Mouse (Mus musculus) heart, embryonic 14.5 days (tissue): ENCODE measurements around the gene Dmrt1. TPM values are rescaled to one million over a fixed set of nuclear protein-coding genes. Genes with fewer than 3 reads are reported as not detected.
A peak's percentile ranks its signal among the peaks of the same experiment; 100 is the strongest.

ENCODE experiments used
- ATAC-seq: fragments of 200-750 bp; cut with Nextera tagmentation; 2 replicates; pipeline ENCODE4 v1.8.0; 2017; ENCODE audit warnings: low read depth, moderate TSS enrichment; ENCODE audit not compliant: insufficient number of reproducible peaks, insufficient read depth, low FRiP score
- H3K27ac ChIP-seq, 2 experiments: fragments of 200-500 bp in 1 of 2; fragments of 300-500 bp in 1 of 2; sonication (generic) in 1 of 2; replicated peaks in 1 of 2; 2 replicates each; pipeline ENCODE4 v1.5.1; 2012 to 2014; ENCODE audit warnings: low read depth in 2 of 2, low read length in 2 of 2, control low read depth in 1 of 2, mild to moderate bottlenecking in 1 of 2, mixed read lengths in 1 of 2; ENCODE audit not compliant: control insufficient read depth in 1 of 2, insufficient read depth in 1 of 2
- H3K27me3 ChIP-seq: fragments of 300-500 bp; sonication (generic); 2 replicates; pipeline ENCODE4 v1.6.1; 2014; ENCODE audit warnings: mild to moderate bottlenecking, low read length, control low read depth; ENCODE audit not compliant: control insufficient read depth, insufficient read depth
- H3K36me3 ChIP-seq: fragments of 300-500 bp; sonication (generic); 2 replicates; pipeline ENCODE4 v1.6.1; 2014; ENCODE audit warnings: mild to moderate bottlenecking, control low read depth, low read length, mixed read lengths; ENCODE audit not compliant: control insufficient read depth, insufficient read depth
- H3K4me1 ChIP-seq, 2 experiments: fragments of 200-500 bp in 1 of 2; fragments of 300-500 bp in 1 of 2; sonication (generic) in 1 of 2; 2 replicates each; pipeline ENCODE4 v1.6.1; 2012 to 2014; ENCODE audit warnings: low read length in 2 of 2, control low read depth in 1 of 2, mixed read lengths in 1 of 2; ENCODE audit not compliant: control insufficient read depth in 2 of 2, insufficient read depth in 2 of 2
- H3K4me2 ChIP-seq: fragments of 300-500 bp; sonication (generic); 2 replicates; pipeline ENCODE4 v1.6.1; 2014; ENCODE audit warnings: mild to moderate bottlenecking, low read length
- H3K4me3 ChIP-seq, 2 experiments: fragments of 200-500 bp in 1 of 2; fragments of 300-500 bp in 1 of 2; sonication (generic) in 1 of 2; 2 replicates each; pipeline ENCODE4 v1.5.1; 2012 to 2014; ENCODE audit warnings: low read length in 2 of 2, mild to moderate bottlenecking in 2 of 2, control low read depth in 1 of 2, low read depth in 1 of 2, moderate library complexity in 1 of 2; ENCODE audit not compliant: control insufficient read depth in 1 of 2, insufficient read depth in 1 of 2
- H3K9ac ChIP-seq: fragments of 300-500 bp; sonication (generic); 2 replicates; pipeline ENCODE4 v1.6.1; 2014; ENCODE audit warnings: mild to moderate bottlenecking, low read length
- H3K9me3 ChIP-seq: fragments of 300-500 bp; sonication (generic); 2 replicates; pipeline ENCODE4 v1.6.1; 2016; ENCODE audit warnings: low read length, control low read depth; ENCODE audit not compliant: control insufficient read depth
- WGBS: fragments of 180-500 bp; shearing (Covaris S2); extraction: QIAGEN DNeasy Blood & Tissue Kit; methylation state at CpG from one replicate; pipeline ENCODE4 v1.1.7; 2014; 5-methylcytosine and 5-hydroxymethylcytosine counted together
- polyA plus RNA-seq: library from polyadenylated mRNA; unstranded; fragments of >200 nt; fragmentation: Nextera tagmentation; extraction: Ambion mirVana; gene quantifications from 2 replicates; pipeline ENCODE4 v1.2.1, GENCODE M21; 2014

The Dmrt1 gene
- polyA plus RNA-seq, 1 experiment from 2014 or later = not detected

DNA sequence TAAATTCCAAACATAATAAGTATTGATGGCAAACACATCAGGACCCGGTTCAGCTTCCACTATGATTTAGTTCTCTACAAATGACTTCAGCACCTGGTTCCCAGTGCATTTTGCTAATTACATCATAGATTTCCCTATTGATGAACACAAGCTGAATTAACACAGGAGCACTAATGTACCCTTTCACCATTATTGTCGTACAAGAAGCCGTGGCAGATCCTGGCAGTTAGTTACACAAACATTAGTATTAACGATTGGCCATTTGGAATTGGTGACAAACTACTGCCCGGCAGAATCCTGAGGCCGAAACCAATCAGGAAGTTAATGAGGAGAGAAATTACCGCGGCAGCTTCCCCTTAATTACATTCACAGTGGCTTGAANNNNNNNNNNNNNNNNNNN, 96.5 kb downstream of the Dmrt1 start:
- no peaks in the 10 kb centered on the region for H3K9me3 ChIP-seq
- 15% methylated on average over 8 of the region's 8 CpGs for WGBS
- H3K4me1 ChIP-seq = peaks cover 2 to 10% of the 10 kb centered on the region in 2 experiments; a peak in 2 of 4 replicates
- H3K9ac ChIP-seq = no peak overlapping the region
- H3K27me3 ChIP-seq = peaks cover 94% of the 10 kb centered on the region
- H3K4me2 ChIP-seq = no peak overlapping the region
- no peaks in the 10 kb centered on the region for H3K36me3 ChIP-seq
- ATAC-seq = no peak
- no peak overlapping the region for H3K4me3 ChIP-seq
- H3K27ac ChIP-seq = no peak overlapping the region

DNA sequence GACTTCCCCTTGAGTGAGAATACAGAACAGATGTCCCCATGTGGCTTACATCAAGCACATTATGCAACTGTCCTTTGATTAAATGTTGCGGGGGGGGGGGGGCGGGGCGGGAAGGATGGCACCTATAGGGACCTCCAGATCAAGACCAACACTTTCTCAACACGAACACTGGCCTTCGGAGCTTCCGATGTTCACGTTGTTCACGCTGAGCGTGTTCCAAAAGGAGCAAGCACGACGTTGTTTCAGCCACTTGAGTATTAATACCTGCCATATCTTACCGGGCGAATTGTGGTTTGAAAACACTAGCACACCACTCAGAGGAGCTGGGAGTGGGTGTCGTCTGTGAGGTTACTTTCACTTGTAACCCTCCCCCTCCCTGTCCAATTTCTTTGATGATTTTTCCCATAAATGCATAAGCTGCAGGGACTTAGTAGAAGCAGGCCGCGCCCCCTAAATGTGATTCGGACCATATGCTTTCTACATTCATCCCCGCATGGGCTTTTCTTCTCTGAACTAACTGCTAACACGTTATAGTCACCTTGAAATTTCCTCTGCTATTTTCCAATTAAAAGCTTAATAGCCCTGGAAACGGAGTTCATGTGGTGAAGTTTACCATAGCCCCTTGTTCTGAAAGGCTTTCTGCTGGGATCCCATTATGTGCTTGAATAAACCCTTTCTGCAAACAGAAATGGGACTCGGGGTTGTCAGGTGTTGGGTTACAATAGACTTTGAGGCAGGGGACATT, 102.2 kb downstream of the Dmrt1 start:
- 1% methylated on average over 21 of the region's 21 CpGs for WGBS
- peaks cover 96% of the 10 kb centered on the region for H3K27me3 ChIP-seq
- H3K4me1 ChIP-seq = peaks cover 2 to 28% of the 10 kb centered on the region in 2 experiments; a peak in 3 of 4 replicates
- no peaks in the 10 kb centered on the region for H3K9me3 ChIP-seq
- no peak overlapping the region for H3K9ac ChIP-seq
- no peaks in the 10 kb centered on the region for H3K36me3 ChIP-seq
- no peak for ATAC-seq
- H3K4me3 ChIP-seq = no peak overlapping the region
- no peak overlapping the region for H3K4me2 ChIP-seq
- H3K27ac ChIP-seq = no peak overlapping the region

DNA sequence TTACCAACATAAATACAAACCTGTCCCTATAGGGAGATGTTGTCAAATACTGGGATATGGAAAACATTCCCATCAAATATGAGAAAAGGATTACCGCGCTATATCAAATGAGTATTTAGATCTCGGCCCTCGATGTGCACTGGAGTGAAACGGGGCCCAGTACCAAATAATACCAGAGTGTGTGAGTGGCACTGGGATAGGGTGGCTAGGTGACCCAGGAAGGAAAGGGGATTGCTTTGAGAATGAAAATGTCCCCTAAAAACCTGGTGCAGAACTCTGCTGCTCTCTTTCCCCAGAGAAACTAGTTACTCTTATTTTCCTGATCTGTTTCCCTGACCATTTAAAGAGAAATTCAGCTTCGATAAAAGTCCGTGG, 102.8 kb downstream of the Dmrt1 start:
- Histone ChIP-seq H3K27ac (no peak overlapping the region), H3K4me1 (peaks cover 2 to 28% of the 10 kb centered on the region in 2 experiments; a peak in 3 of 4 replicates), H3K36me3 (no peaks in the 10 kb centered on the region), H3K9me3 (no peaks in the 10 kb centered on the region), H3K4me3 (no peak overlapping the region), H3K4me2 (no peak overlapping the region), H3K27me3 (peaks cover 98% of the 10 kb centered on the region), H3K9ac (no peak overlapping the region)
- WGBS = 6% methylated on average over 7 of the region's 7 CpGs
- no peak for ATAC-seq

DNA sequence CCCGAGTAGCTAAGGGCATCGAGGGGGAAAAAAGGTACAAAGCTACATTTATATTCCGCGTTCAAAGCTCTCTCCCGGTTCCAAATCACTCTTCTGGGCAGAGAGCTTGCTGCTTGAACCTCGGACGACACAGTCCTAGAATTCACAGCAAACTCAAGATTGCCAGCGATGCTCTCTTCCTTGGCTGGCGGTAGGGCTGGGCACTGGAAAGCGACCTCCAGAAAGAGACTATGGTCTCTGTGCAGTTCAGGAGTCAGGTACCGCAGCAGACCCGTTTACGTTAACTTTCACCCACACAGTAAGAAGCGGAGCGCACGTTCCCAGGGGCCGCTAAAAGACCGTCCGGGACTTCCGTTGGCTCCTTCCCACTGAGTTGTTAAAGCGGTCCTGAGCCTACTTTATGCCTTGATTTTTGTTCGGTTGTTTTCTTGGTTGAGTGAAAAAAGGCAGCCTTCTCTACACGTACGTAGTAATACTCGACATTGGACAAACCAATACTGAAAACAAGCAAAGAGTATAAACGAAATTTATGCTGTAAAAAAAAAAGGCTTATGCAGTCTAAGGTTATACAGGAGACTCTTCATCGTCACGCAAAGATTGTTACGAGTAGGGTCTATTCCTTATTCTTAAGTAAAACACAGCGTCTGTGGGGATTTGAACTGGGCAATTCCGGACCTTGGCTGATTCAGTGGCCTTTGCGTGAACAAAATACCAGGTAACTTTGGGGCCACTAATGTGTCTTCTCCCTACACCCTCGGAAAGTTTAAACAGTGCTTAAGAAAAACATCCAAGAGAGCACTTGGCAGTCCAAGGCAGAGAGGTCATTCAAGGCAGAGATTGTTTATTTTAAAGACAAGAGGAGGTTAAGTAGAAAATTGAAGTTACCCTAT, 103.8 kb downstream of the Dmrt1 start:
- H3K4me3 ChIP-seq = no peak overlapping the region

DNA sequence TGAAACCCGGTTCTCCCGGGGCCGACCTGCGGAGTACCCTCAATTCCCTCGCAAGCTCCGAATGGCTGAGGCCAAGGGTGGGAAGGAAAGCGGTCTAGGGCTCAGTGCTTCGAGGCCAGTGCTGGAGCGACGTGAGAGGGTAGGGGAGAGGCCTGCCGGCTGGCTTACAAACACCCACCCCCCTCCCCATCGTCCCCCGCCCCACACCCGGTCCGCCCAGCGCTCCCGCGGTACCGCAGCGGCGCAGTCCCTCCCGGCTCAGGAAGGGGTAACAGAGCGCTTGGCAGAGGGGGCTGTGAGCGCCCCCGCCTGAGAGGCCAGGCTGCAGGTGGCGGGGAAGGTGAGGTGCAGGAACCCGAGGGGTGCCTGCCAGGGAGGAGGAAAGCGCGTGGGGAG, 104.6 kb downstream of the Dmrt1 start, which contains the start of gene Dmrt3:
Dmrt3 (plus strand) TSS at position 287 of the 396 bp plus-strand sequence.
- H3K27me3 ChIP-seq = peaks cover 98% of the 10 kb centered on the region
- no peaks in the 10 kb centered on the region for H3K36me3 ChIP-seq
- no peak within 1 kb of the TSS for H3K27ac ChIP-seq
- no peak within 1 kb of the TSS for H3K9ac ChIP-seq
- peak within 1 kb of the TSS; percentile 14 to 42 for H3K4me3 ChIP-seq
- no peaks in the 10 kb centered on the region for H3K9me3 ChIP-seq
- H3K4me1 ChIP-seq = peaks cover 2 to 28% of the 10 kb centered on the region in 2 experiments; a peak in 3 of 4 replicates
- no peak; the same call in 1 of the 2 replicates for ATAC-seq
- whole genome bisulfite sequencing = under 1% methylated on average over 28 of the region's 29 CpGs
- peak within 1 kb of the TSS; percentile 68 for H3K4me2 ChIP-seq

More for the DNA sequence above, 103.8 kb downstream of the Dmrt1 start:
- ATAC-seq = no peak
- WGBS = 2% methylated on average over 33 of the region's 33 CpGs
- Histone ChIP-seq H3K36me3 (no peaks in the 10 kb centered on the region), H3K4me2 (no peak overlapping the region), H3K9me3 (no peaks in the 10 kb centered on the region), H3K27ac (no peak overlapping the region), H3K4me1 (peaks cover 2 to 28% of the 10 kb centered on the region in 2 experiments; a peak in 3 of 4 replicates), H3K9ac (no peak overlapping the region), H3K27me3 (peaks cover 98% of the 10 kb centered on the region)

DNA sequence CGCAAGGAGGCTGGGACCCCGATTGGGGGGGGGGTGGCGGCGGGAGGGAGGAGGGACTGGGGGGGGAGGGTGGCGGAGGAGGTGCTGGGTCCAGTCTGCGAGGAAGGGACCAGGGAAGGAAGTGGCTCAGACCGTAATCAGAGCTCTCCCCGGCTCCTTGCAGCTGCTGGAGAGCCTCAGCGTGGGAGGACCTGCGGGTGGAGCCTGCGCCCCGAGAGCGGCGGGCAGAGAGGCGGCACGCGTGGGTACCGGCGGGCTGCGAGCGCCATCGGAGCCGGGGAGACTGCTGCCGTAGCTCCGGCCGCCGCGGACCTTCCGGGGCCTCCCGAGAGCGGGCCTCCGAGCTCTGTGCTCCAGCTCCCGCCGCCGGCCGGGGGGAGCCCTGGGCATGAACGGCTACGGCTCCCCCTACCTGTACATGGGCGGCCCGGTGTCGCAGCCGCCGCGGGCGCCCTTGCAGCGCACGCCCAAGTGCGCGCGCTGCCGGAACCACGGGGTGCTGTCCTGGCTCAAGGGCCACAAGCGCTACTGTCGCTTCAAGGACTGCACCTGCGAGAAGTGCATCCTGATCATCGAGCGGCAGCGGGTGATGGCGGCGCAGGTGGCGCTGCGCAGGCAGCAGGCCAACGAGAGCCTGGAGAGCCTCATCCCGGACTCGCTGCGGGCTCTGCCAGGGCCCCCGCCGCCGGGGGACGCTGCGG, 105.1 kb downstream of the Dmrt1 start:
- Histone ChIP-seq H3K27ac (no peak overlapping the region), H3K27me3 (peaks cover 98% of the 10 kb centered on the region), H3K36me3 (no peaks in the 10 kb centered on the region), H3K4me1 (peaks cover 2 to 25% of the 10 kb centered on the region in 2 experiments; a peak in 3 of 4 replicates), H3K4me3 (peak overlapping the region; percentile 14 to 42), H3K9me3 (no peaks in the 10 kb centered on the region), H3K4me2 (peak overlapping the region; percentile 68), H3K9ac (no peak overlapping the region)
- ATAC-seq = no peak
- under 1% methylated on average over 65 of the region's 71 CpGs for WGBS

DNA sequence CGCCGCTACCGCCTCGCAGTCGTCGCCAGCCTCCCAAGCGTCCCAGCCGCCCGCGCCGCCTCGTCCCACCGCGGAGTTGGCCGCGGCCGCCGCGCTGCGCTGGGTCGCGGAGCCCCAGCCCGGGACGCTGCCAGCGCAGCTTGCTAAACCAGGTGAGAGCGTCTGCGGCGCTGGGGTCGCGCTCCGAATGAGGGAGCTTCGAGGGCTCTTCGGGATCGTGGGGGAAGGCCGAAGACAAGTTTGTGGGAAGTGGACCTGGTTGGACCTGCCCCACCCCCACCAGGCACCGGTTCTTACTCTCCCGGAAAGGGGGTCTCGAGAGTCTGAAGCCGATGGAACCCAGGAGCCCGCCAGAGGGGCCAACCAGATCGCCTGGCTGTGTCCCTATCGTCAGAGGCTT, 105.7 kb downstream of the Dmrt1 start:
- H3K4me2 ChIP-seq = peak overlapping the region; percentile 68
- no peaks in the 10 kb centered on the region for H3K36me3 ChIP-seq
- H3K27me3 ChIP-seq = peaks cover 98% of the 10 kb centered on the region
- no peak for ATAC-seq
- WGBS = under 1% methylated on average over 42 of the region's 42 CpGs
- H3K9me3 ChIP-seq = no peaks in the 10 kb centered on the region
- no peak overlapping the region for H3K27ac ChIP-seq
- H3K4me3 ChIP-seq = peak overlapping the region; percentile 14 to 42
- no peak overlapping the region for H3K9ac ChIP-seq
- peaks cover 0 to 20% of the 10 kb centered on the region in 2 experiments; a peak in 3 of 4 replicates for H3K4me1 ChIP-seq
